Mouse (Mus musculus) liver, embryonic 16.5 days (tissue): ENCODE measurements at regions not wholly inside any gene's neighbourhood (a gene's known extent, or its start where the extent isn't known, plus 50 kb on each side); places are given as distances from the start of the nearest gene placed in this dataset.

Experiments
- ATAC-seq: fragments of 200-750 bp; cut with Nextera tagmentation; 2 replicates; pipeline ENCODE4 v1.8.0; 2017; ENCODE audit warnings: low read depth, mild to moderate bottlenecking, moderate number of reproducible peaks, moderate library complexity
- H3K27ac ChIP-seq: fragments of 300-500 bp; sonication (generic); 2 replicates; pipeline ENCODE4 v1.5.1; 2014; ENCODE audit warnings: mild to moderate bottlenecking, low read length
- H3K27me3 ChIP-seq: fragments of 300-500 bp; sonication (generic); 2 replicates; pipeline ENCODE4 v1.6.1; 2014; ENCODE audit warnings: low read depth, low read length, mixed read lengths; ENCODE audit not compliant: control insufficient read depth, insufficient read depth
- H3K36me3 ChIP-seq: fragments of 300-500 bp; sonication (generic); 2 replicates; pipeline ENCODE4 v1.6.1; 2014; ENCODE audit warnings: mild to moderate bottlenecking; ENCODE audit not compliant: control insufficient read depth, insufficient read depth
- H3K4me1 ChIP-seq: fragments of 300-500 bp; sonication (generic); 2 replicates; pipeline ENCODE4 v1.6.1; 2014; ENCODE audit warnings: low read depth, low read length, mixed read lengths; ENCODE audit not compliant: control insufficient read depth
- H3K4me2 ChIP-seq: fragments of 300-500 bp; sonication (generic); 2 replicates; pipeline ENCODE4 v1.6.1; 2014; ENCODE audit warnings: low read depth, low read length, mixed read lengths
- H3K4me3 ChIP-seq: fragments of 300-500 bp; sonication (generic); 2 replicates; pipeline ENCODE4 v1.5.1; 2014; ENCODE audit warnings: low read depth, mild to moderate bottlenecking, low read length
- H3K9ac ChIP-seq: fragments of 300-500 bp; sonication (generic); 2 replicates; pipeline ENCODE4 v1.6.1; 2014; ENCODE audit warnings: low read depth, low read length
- H3K9me3 ChIP-seq: fragments of 300-500 bp; sonication (generic); replicated peaks from 2 replicates; pipeline ENCODE4 v1.6.1; 2016; ENCODE audit warnings: low read length; ENCODE audit not compliant: control insufficient read depth
- WGBS: fragments of 180-500 bp; shearing (Covaris S2); extraction: QIAGEN DNeasy Blood & Tissue Kit; methylation state at CpG from one replicate; pipeline ENCODE4 v1.1.7; 2014; ENCODE audit not compliant: insufficient replicate concordance; 5-methylcytosine and 5-hydroxymethylcytosine counted together

- Histone ChIP-seq H3K9me3 (no peaks in the 10 kb centered on the region), H3K27ac (no peak overlapping the region), H3K27me3 (no peaks in the 10 kb centered on the region), H3K4me3 (no peak overlapping the region), H3K4me2 (no peak overlapping the region), H3K36me3 (no peaks in the 10 kb centered on the region), H3K9ac (no peak overlapping the region), H3K4me1 (no peaks in the 10 kb centered on the region)
- no peak for ATAC-seq
- whole genome bisulfite sequencing, result 64% methylated on average over 5 of the region's 5 CpGs
Measured at GRCm38 (mm10) chr10:99879362-99879761, 119.9 kb upstream of the Csl start.

GRCm38 (mm10) chr10:99864711-99865110 is 105.3 kb upstream of the Csl start:
- ATAC-seq, result no peak
- WGBS, result 63% methylated on average over 1 of the region's 1 CpGs
- no peaks in the 10 kb centered on the region for H3K27me3 ChIP-seq

GRCm38 (mm10) chr10:99860322-99861089 is 101.0 kb upstream of the Csl start:
- Histone ChIP-seq H3K4me1 (no peaks in the 10 kb centered on the region), H3K27me3 (no peaks in the 10 kb centered on the region), H3K4me3 (no peak overlapping the region), H3K9ac (no peak overlapping the region), H3K36me3 (no peaks in the 10 kb centered on the region), H3K27ac (no peak overlapping the region), H3K9me3 (no peaks in the 10 kb centered on the region), H3K4me2 (no peak overlapping the region)
- ATAC-seq, result no peak
- WGBS, result 58% methylated on average over 10 of the region's 10 CpGs

More at GRCm38 (mm10) chr10:99864711-99865110, 105.3 kb upstream of the Csl start:
- no peak overlapping the region for H3K9ac ChIP-seq
- no peaks in the 10 kb centered on the region for H3K36me3 ChIP-seq
- H3K4me3 ChIP-seq, result no peak overlapping the region
- H3K9me3 ChIP-seq, result no peaks in the 10 kb centered on the region
- H3K4me2 ChIP-seq, result no peak overlapping the region
- no peaks in the 10 kb centered on the region for H3K4me1 ChIP-seq
- no peak overlapping the region for H3K27ac ChIP-seq

GRCm38 (mm10) chr10:99844110-99844509 is 84.7 kb upstream of the Csl start:
- Histone ChIP-seq H3K9ac (no peak overlapping the region), H3K4me2 (no peak overlapping the region), H3K4me3 (no peak overlapping the region), H3K4me1 (no peaks in the 10 kb centered on the region), H3K36me3 (no peaks in the 10 kb centered on the region), H3K27me3 (no peaks in the 10 kb centered on the region), H3K27ac (no peak overlapping the region), H3K9me3 (no peaks in the 10 kb centered on the region; the same call in 1 of the 2 replicates)
- no peak for ATAC-seq
- WGBS, result 55% methylated on average over 5 of the region's 5 CpGs

GRCm38 (mm10) chr10:99841167-99841843 is 81.8 kb upstream of the Csl start:
- Histone ChIP-seq H3K4me1 (no peaks in the 10 kb centered on the region), H3K36me3 (no peaks in the 10 kb centered on the region), H3K9me3 (no peaks in the 10 kb centered on the region), H3K4me2 (no peak overlapping the region), H3K27me3 (no peaks in the 10 kb centered on the region), H3K27ac (no peak overlapping the region), H3K9ac (no peak overlapping the region), H3K4me3 (no peak overlapping the region)
- ATAC-seq, result no peak
- 52% methylated on average over 10 of the region's 10 CpGs for WGBS

- Histone ChIP-seq H3K4me3 (no peak overlapping the region), H3K9me3 (no peaks in the 10 kb centered on the region), H3K27me3 (no peaks in the 10 kb centered on the region), H3K4me2 (no peak overlapping the region), H3K9ac (no peak overlapping the region), H3K4me1 (no peaks in the 10 kb centered on the region), H3K36me3 (no peaks in the 10 kb centered on the region), H3K27ac (no peak overlapping the region)
- no peak for ATAC-seq
- WGBS, result 41% methylated on average over 10 of the region's 10 CpGs
Measured at GRCm38 (mm10) chr10:99840179-99840876, 80.9 kb upstream of the Csl start.

GRCm38 (mm10) chr10:99836835-99837412 is 77.5 kb upstream of the Csl start:
- no peak overlapping the region for H3K4me3 ChIP-seq
- ATAC-seq, result no peak
- no peaks in the 10 kb centered on the region for H3K4me1 ChIP-seq
- H3K9ac ChIP-seq, result no peak overlapping the region
- no peaks in the 10 kb centered on the region for H3K36me3 ChIP-seq
- 60% methylated on average over 5 of the region's 5 CpGs for WGBS
- no peak overlapping the region for H3K27ac ChIP-seq
- H3K9me3 ChIP-seq, result no peaks in the 10 kb centered on the region
- no peaks in the 10 kb centered on the region for H3K27me3 ChIP-seq
- no peak overlapping the region for H3K4me2 ChIP-seq

- Histone ChIP-seq H3K4me1 (no peaks in the 10 kb centered on the region), H3K36me3 (no peaks in the 10 kb centered on the region), H3K9ac (no peak overlapping the region), H3K9me3 (no peaks in the 10 kb centered on the region), H3K4me3 (no peak overlapping the region), H3K27me3 (no peaks in the 10 kb centered on the region), H3K27ac (no peak overlapping the region), H3K4me2 (no peak overlapping the region)
- ATAC-seq, result no peak
- 51% methylated on average over 4 of the region's 4 CpGs for WGBS
Measured at GRCm38 (mm10) chr10:99834905-99835633, 75.6 kb upstream of the Csl start.
